8 mouse cellular contexts compared by ENCODE assay signal in genomic region chr9:44233802-44234478, GRCm38 (mm10). TPM values are rescaled to one million over a fixed set of nuclear protein-coding genes. Genes with fewer than 3 reads are reported as not detected.
DNase-seq lines count a peak whose midpoint lies in the region; ATAC-seq and TF ChIP-seq lines count a peak whose summit lies in the region.

Cbl (minus strand) TSS chr9:44234049.

- no peaks in the 10 kb centered on the region for H3K9me3 ChIP-seq in ES-Bruce4 (replicated peaks; ENCODE audit: control insufficient read depth, insufficient read depth, low read length, poor library complexity, severe bottlenecking)
- H3K9me3 ChIP-seq in forebrain, embryonic 13.5 days (replicated peaks): no peaks in the 10 kb centered on the region
- H3K9me3 ChIP-seq in liver, postnatal 0 days (ENCODE audit: low read length): no peaks in the 10 kb centered on the region
- no peaks in the 10 kb centered on the region for H3K9me3 ChIP-seq in neural tube, embryonic 14.5 days (ENCODE audit: control insufficient read depth, low read length)

- TF ChIP-seq EP300 in ES-Bruce4 (IDR thresholded peaks at IDR 0.05; ENCODE audit: insufficient read depth, low read depth, low read length): 0 out of 2 replicates have a peak, but pooled peaks have one; percentile 29
- no peak for TF ChIP-seq EP300 in liver, postnatal 0 days (IDR thresholded peaks at IDR 0.05; ENCODE audit: low read depth)

- TF ChIP-seq CTCF in ES-Bruce4 (IDR thresholded peaks at IDR 0.05; ENCODE audit: low read depth, low read length): peak; percentile 87
- TF ChIP-seq CTCF in liver, postnatal 0 days (IDR thresholded peaks at IDR 0.05; ENCODE audit: low read depth): peak; percentile 99

- H3K36me3 ChIP-seq in ES-Bruce4 (ENCODE audit: control insufficient read depth, insufficient read depth, low read length, poor library complexity, severe bottlenecking): no peaks in the 10 kb centered on the region
- no peaks in the 10 kb centered on the region for H3K36me3 ChIP-seq in forebrain, embryonic 13.5 days (ENCODE audit: poor library complexity, severe bottlenecking)
- no peaks in the 10 kb centered on the region for H3K36me3 ChIP-seq in liver, postnatal 0 days (replicated peaks; ENCODE audit: insufficient read depth, low read length)
- no peaks in the 10 kb centered on the region for H3K36me3 ChIP-seq in neural tube, embryonic 14.5 days (ENCODE audit: control insufficient read depth, insufficient read depth, low read length)

- TF ChIP-seq POLR2A in ES-Bruce4 (IDR thresholded peaks at IDR 0.05; ENCODE audit: insufficient read depth, low read length): peak; percentile 92

- H3K9ac ChIP-seq in ES-Bruce4 (ENCODE audit: low read depth, poor library complexity, severe bottlenecking): peak within 1 kb of the TSS; percentile 94
- H3K9ac ChIP-seq in forebrain, embryonic 13.5 days: peak within 1 kb of the TSS; percentile 91
- peak within 1 kb of the TSS; percentile 94 for H3K9ac ChIP-seq in liver, postnatal 0 days (replicated peaks)
- H3K9ac ChIP-seq in neural tube, embryonic 14.5 days (replicated peaks; ENCODE audit: low read depth, low read length): peak within 1 kb of the TSS; percentile 89

- intact Hi-C loops in heart, postnatal 10 days (cut with DNase I): loop anchor here (1.0 to 10.0 kb wide), 3 partner anchors 61 to 249 kb away; no protein-coding TSS in a partner anchor

- peak; percentile 87 for ATAC-seq in cerebellum, adult (ENCODE audit: insufficient number of reproducible peaks, low FRiP score, low TSS enrichment)
- peak; percentile 93 for ATAC-seq in forebrain, embryonic 13.5 days
- peak; percentile 91 for ATAC-seq in liver, postnatal 0 days
- peak; percentile 92 for ATAC-seq in neural tube, embryonic 14.5 days (ENCODE audit: low read depth)

- no peaks in the 10 kb centered on the region for H3K4me1 ChIP-seq in ES-Bruce4 (ENCODE audit: control insufficient read depth, insufficient read depth, low read length)
- H3K4me1 ChIP-seq in forebrain, embryonic 13.5 days: peaks cover 28% of the 10 kb centered on the region
- H3K4me1 ChIP-seq in liver, postnatal 0 days (ENCODE audit: insufficient read depth): peaks cover 17% of the 10 kb centered on the region
- H3K4me1 ChIP-seq in neural tube, embryonic 14.5 days (ENCODE audit: control insufficient read depth, insufficient read depth, low read length): peaks cover 13% of the 10 kb centered on the region

- peak within 1 kb of the TSS; percentile 84 for H3K4me2 ChIP-seq in forebrain, embryonic 13.5 days
- peak within 1 kb of the TSS; percentile 95 for H3K4me2 ChIP-seq in liver, postnatal 0 days (ENCODE audit: low read depth, low read length)
- H3K4me2 ChIP-seq in neural tube, embryonic 14.5 days (ENCODE audit: low read depth, low read length): peak within 1 kb of the TSS; percentile 82

- peak within 1 kb of the TSS; percentile 84 for H3K27ac ChIP-seq in ES-Bruce4 (ENCODE audit: insufficient read depth, low read length)
- H3K27ac ChIP-seq in forebrain, embryonic 13.5 days: peak within 1 kb of the TSS; percentile 93
- H3K27ac ChIP-seq in liver, postnatal 0 days (ENCODE audit: low read depth): peak within 1 kb of the TSS; percentile 93
- H3K27ac ChIP-seq in neural tube, embryonic 14.5 days (ENCODE audit: low read depth, low read length): peak within 1 kb of the TSS; percentile 92

- 0% methylated on average over 50 of the region's 76 CpGs for WGBS in forebrain, embryonic 13.5 days
- WGBS in large intestine, adult 2 months: under 1% methylated on average over 75 of the region's 76 CpGs
- WGBS in liver, postnatal 0 days (ENCODE audit: insufficient replicate concordance): under 1% methylated on average over 48 of the region's 76 CpGs
- WGBS in neural tube, embryonic 14.5 days: under 1% methylated on average over 69 of the region's 76 CpGs

- H3K4me3 ChIP-seq in ES-Bruce4 (ENCODE audit: low read depth, low read length): peak within 1 kb of the TSS; percentile 80
- H3K4me3 ChIP-seq in forebrain, embryonic 13.5 days: peak within 1 kb of the TSS; percentile 88
- H3K4me3 ChIP-seq in liver, postnatal 0 days (ENCODE audit: low read depth, low read length): peak within 1 kb of the TSS; percentile 99
- peak within 1 kb of the TSS; percentile 85 for H3K4me3 ChIP-seq in neural tube, embryonic 14.5 days (ENCODE audit: low read depth, low read length)

- no peaks in the 10 kb centered on the region for H3K27me3 ChIP-seq in ES-Bruce4 (ENCODE audit: control insufficient read depth, insufficient read depth, low read length, poor library complexity, severe bottlenecking)
- H3K27me3 ChIP-seq in forebrain, embryonic 13.5 days: no peaks in the 10 kb centered on the region
- no peaks in the 10 kb centered on the region for H3K27me3 ChIP-seq in liver, postnatal 0 days (ENCODE audit: insufficient read depth, low read length)
- no peaks in the 10 kb centered on the region for H3K27me3 ChIP-seq in neural tube, embryonic 14.5 days (ENCODE audit: control insufficient read depth, insufficient read depth, low read length)

- DNase-seq in heart, postnatal 10 days: peak; percentile 100
- DNase-seq in large intestine, adult 2 months (ENCODE audit: low read depth, low spot score): peak; percentile 99
- DNase-seq in liver, postnatal 0 days: peak; percentile 98
- peak; percentile 98 for DNase-seq in testis, postnatal 10 days (ENCODE audit: low spot score)

RNA-seq across cellular contexts. Expression of gene Cbl, which starts in this region (rescaled TPM):
- 58.8 and 62.0 TPM in 2 replicates for polyA plus RNA-seq in ES-Bruce4 (2011; ENCODE audit: insufficient read depth, insufficient read length, low read depth, missing spikeins)
- 25.2 and 26.4 TPM in 2 replicates for polyA plus RNA-seq in forebrain, embryonic 13.5 days (2015; fragmentation: Nextera tagmentation; extraction: Ambion mirVana)
- total RNA-seq in heart, postnatal 10 days (2021): 10 to 100 TPM; 30.9 to 31.3 TPM
- 6.8 and 12.1 TPM in 2 replicates for polyA plus RNA-seq in large intestine, adult 2 months (2012; rRNA removed)
- polyA plus RNA-seq in liver, postnatal 0 days (2015; fragmentation: Nextera tagmentation; extraction: Ambion mirVana): 3.1 and 4.0 TPM in 2 replicates
- polyA plus RNA-seq in neural tube, embryonic 14.5 days (2014; fragmentation: Nextera tagmentation; extraction: Ambion mirVana): 19.7 and 22.6 TPM in 2 replicates

Comparison
In these comparisons a context has a peak if more than half of its experiments do, and no peak if none do; other contexts are left out.
1. Peak in every context shown above with its lines: DNase-seq, ATAC-seq, H3K4me3 ChIP-seq and H3K27ac ChIP-seq.